Mouse (Mus musculus): ENCODE data around the gene Ano4.

DNA sequence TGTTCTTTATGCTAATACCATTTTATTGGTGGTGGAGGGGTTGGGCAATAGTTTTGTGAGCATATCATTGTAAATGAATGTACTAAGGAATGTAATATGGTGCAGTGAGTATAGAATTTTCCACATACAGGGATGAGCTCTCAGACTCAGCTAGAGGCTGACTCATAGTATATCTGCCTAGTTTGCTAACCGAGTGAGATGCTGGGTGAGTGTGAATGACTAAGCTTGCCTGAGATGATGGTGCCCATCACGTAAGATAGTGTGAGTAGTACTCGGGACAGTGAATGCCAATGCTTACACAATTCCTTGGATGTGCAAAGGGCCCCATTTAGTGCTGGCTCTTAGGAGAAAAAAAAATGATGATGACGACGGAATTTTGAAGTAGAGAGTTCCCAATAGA, 267.1 kb downstream of the Ano4 start:
- TF ChIP-seq CTCF (IDR thresholded peaks at IDR 0.05; ENCODE audit: control insufficient read depth, insufficient read depth, insufficient replicate concordance, low read depth, low read length) (no peak), POLR2A (IDR thresholded peaks at IDR 0.05; ENCODE audit: control insufficient read depth, low read depth, low read length) (no peak)

All from testis, adult 2 months (tissue).